Mouse (Mus musculus) mature B cell (primary cell): ENCODE data around the gene Ccdc34.

ENCODE experiments used
- in situ Hi-C: fragments of 300-500 bp; cut with MboI; formaldehyde crosslinking; loops from 2 replicates; pipeline ENCODE4 v1.14.3; 2019

The Ccdc34 gene

GRCm38 (mm10) chr2:110017616-110018505 lies at the start of gene Ccdc34:
Gene Ccdc34 (plus strand): TSS chr2:110017817.
- in situ Hi-C loops: no loop called here

GRCm38 (mm10) chr2:109969381-109969780 lies 48.2 kb upstream of the Ccdc34 start:
- in situ Hi-C loops: no loop called here

DNA sequence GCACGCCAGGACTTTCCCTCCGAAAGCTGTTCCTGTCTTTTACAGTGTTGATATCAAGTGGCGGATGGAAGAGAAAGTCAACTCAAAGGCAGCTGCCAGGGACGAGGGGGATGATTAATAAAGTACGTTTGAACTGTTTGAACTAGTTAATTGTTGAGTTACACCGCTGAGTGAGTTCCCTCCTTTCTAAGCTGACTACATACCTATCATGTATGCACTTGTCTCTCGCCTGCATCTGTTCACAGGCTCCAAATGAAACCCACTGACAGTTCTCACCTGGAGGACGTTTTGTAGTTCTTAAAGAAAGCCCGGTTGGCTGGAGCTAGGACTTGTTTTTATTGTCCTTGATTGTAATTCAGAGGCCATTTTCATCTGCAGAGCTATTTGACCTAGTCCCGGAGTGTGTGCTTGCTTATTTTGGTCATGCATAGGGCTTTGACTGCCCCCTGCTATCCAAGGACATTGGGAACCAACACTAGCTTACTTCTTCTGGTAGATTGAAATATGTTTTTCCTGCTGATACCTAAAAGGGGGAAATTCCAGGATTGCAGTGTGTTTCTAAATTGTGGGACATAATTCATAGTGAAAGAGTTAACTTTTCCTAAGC lies 47.6 kb upstream of the Ccdc34 start:
- in situ Hi-C loops: no loop called here

- in situ Hi-C loops: no loop called here
Observed at GRCm38 (mm10) chr2:109970744-109971410, 46.7 kb upstream of the Ccdc34 start.

- in situ Hi-C loops: no loop called here
Observed at GRCm38 (mm10) chr2:109972310-109972709, 45.3 kb upstream of the Ccdc34 start.

DNA sequence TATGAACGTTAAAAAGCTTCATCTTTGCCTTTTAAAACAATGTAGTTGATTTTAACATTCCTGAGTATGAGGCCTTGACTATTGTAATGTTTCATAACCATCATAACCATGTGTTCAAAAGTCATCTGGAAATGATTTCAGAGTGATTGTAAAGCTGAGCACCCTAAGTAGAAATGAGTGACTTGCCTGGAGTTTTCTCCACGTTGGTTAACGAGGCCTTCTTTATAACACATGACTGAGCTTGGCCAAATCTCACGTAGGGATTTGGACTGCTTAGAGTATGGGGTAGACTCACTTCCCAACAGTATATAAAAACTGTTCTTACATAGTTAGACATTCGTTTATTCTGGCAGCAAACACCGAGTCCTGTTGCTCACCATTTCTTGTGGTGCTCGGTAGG lies 44.7 kb upstream of the Ccdc34 start:
- in situ Hi-C loops: no loop called here

GRCm38 (mm10) chr2:109974807-109975206 lies 42.8 kb upstream of the Ccdc34 start:
- in situ Hi-C loops: no loop called here

GRCm38 (mm10) chr2:109976181-109976580 lies 41.4 kb upstream of the Ccdc34 start:
- in situ Hi-C loops: no loop called here

DNA sequence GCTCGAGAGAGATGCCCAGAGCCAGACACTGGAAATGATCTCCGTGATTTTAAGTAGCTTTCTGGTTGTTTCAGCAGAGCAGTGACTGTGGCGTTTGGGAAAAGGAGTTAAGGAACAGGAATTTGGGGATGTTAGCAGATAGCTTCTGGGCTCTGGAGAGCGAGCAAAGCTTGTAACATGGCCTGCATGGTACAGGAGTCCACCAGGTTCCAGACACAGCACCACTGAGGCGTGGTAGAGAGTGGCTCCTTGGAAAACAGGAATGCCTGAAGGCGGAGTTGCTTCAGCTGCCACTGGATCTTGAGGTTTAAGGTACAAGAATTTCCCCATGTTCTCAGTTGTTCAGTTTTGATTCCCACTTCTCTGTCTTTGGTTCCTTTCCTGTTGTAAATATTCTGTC lies 40.3 kb upstream of the Ccdc34 start:
- in situ Hi-C loops: no loop called here

GRCm38 (mm10) chr2:109979209-109979608 lies 38.4 kb upstream of the Ccdc34 start:
- in situ Hi-C loops: no loop called here

DNA sequence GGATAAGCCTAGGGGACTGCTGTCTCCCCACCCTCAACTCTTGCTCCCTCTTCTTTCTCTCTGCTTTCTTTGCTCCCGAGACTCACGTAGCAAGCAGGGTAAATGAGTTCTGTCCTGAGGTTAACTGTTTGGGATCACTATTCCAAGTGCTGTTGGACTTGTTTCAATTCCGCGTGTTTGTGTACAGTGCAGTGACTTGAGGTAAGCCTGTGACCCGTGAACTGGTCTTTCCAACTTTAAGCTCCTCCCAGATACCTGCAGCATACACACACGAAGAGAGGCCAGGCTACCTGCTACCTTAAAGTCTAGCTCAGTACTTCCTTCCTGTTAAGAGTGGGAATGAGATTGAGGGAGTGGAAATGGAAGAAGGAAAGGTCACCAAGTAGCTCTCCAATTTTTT lies 34.2 kb upstream of the Ccdc34 start:
- in situ Hi-C loops: no loop called here

GRCm38 (mm10) chr2:109984930-109985329 lies 32.7 kb upstream of the Ccdc34 start:
- in situ Hi-C loops: no loop called here

GRCm38 (mm10) chr2:109985560-109985959 lies 32.1 kb upstream of the Ccdc34 start:
- in situ Hi-C loops: no loop called here

DNA sequence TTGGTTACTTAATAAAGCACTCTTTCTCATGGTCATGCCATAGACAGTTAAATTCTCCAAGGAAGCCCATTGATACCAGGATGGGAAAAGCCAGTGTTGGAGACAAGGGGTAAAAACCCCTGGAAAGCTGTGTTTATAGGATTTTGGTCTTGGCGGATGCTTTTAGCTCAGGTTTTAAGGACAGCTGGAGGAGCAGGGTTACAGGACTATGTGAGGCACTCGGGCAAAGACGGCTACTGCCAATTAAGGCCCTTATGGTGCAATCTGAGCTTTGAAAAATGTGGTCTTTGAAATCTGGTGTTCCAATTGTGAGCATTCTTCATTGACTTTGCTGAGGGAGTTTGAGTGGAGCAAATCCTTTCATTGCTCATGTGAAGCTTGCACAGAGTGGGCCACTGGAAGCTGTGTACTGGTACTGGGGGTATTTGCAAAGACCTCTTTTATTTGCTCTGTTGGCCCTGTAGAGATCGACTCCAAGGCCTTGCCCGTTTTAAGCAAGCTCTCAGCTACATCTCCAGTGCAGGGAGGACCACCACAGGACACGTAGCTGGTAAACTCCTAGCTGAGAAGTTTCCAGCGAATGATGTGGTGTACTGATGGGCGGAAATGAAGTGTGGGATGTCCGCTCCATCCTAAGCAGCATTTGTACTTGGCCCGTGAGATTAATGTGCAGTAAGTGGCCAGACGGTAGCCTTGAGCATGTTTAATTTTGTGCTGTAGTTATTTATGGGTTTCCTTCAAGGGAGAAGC lies 31.4 kb upstream of the Ccdc34 start:
- in situ Hi-C loops: no loop called here

- in situ Hi-C loops: no loop called here
Observed at GRCm38 (mm10) chr2:109987946-109988345, 29.7 kb upstream of the Ccdc34 start.

GRCm38 (mm10) chr2:109989196-109989595 lies 28.4 kb upstream of the Ccdc34 start:
- in situ Hi-C loops: no loop called here

GRCm38 (mm10) chr2:109989679-109990473 lies 27.7 kb upstream of the Ccdc34 start:
- in situ Hi-C loops: no loop called here

DNA sequence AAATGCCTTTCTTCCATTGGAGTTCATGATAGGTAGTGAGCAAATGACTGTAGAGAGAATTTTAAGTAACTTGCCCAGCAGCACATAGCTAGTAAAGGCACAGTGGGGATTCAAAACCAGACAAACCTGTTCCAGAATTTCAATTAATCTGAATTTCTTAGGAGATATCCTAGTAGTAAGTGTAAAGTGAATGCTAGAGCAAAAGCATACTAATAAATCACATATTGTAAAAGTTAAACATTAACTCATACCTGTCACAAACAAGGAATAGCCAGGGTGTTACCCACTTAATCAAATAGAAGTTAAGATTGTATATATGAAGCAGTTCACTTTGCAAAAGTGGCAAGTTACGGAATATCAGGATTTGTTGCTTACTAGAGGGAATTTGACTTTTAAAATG lies 25.9 kb upstream of the Ccdc34 start:
- in situ Hi-C loops: no loop called here

GRCm38 (mm10) chr2:109992448-109993073 lies 25.1 kb upstream of the Ccdc34 start:
- in situ Hi-C loops: no loop called here

- in situ Hi-C loops: no loop called here
Observed at GRCm38 (mm10) chr2:109993404-109993803, 24.2 kb upstream of the Ccdc34 start.

DNA sequence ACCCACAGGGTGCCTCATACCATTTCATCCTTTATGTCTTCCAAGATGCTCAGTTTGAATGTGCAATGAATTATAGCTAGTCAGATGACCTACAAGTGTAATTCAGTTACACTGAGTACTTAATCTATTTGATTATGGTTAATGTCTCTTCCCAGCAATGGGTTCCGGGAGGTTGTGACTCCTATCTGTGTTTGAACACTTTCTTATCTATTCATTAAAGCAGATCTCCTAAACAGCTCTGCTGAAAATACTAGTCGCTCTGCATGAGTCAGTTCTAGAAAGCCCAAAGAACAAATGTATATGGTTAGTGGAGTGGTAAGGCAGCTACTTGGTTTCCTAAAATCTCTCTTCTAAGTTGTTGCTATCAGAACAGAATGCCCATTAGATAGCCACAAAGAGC lies 22.6 kb upstream of the Ccdc34 start:
- in situ Hi-C loops: no loop called here
